Mouse (Mus musculus): ENCODE data around the gene Kcnv2.

Kcnv2 gene

GRCm38 (mm10) chr19:27364521-27364931, 42.1 kb downstream of the Kcnv2 start:
- DNase-seq (ENCODE audit: low spot score): peak; percentile 83

- no peak for DNase-seq (ENCODE audit: low spot score)
Observed at GRCm38 (mm10) chr19:27366113-27366746, 43.8 kb downstream of the Kcnv2 start.

GRCm38 (mm10) chr19:27369461-27370135, 47.2 kb downstream of the Kcnv2 start:
- DNase-seq (ENCODE audit: low spot score): no peak

GRCm38 (mm10) chr19:27370174-27370573, 47.8 kb downstream of the Kcnv2 start:
- DNase-seq (ENCODE audit: low spot score): no peak

GRCm38 (mm10) chr19:27370784-27371183, 48.4 kb downstream of the Kcnv2 start:
- DNase-seq (ENCODE audit: low spot score): peak; percentile 58

GRCm38 (mm10) chr19:27379712-27380401, 57.5 kb downstream of the Kcnv2 start:
- DNase-seq (ENCODE audit: low spot score): no peak

DNA sequence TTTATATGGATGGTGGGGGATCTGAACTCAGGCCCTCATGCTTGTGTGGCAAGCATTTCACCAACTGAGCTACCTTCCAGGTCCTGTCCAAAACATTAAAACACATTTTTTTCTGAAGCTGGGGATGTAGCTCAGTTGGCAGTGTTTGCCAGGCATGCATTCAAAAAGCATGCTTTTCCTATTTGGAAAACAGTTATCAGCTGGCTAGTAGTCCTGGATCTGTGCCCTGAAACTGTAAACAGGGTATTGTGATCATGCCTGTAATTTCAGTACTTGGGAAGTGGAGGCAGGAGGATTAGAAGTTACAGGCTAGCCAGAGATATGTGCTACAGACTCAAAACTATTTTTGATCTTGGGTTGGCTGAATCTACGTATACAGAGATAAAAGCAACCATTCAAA, 59.7 kb downstream of the Kcnv2 start:
- DNase-seq (ENCODE audit: low spot score): no peak

DNA sequence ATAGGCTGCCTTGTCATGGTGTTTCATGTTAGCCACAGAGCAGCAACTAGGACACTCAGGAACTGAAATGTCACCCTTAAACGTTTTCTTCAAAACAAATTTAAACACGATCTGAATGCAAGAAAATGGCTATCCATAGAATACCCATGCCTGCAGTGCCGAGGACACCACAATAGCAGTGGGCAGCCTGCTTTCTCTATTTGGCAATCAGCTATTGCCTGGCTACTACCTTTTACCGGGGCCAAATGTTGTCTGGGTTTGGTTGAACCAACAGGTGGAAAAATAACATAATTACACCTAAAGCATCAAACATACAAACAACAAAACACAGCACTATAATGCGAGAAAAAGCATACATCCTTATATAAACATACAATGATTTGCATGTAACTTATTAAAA, 60.9 kb downstream of the Kcnv2 start:
- no peak for DNase-seq (ENCODE audit: low spot score)

DNA sequence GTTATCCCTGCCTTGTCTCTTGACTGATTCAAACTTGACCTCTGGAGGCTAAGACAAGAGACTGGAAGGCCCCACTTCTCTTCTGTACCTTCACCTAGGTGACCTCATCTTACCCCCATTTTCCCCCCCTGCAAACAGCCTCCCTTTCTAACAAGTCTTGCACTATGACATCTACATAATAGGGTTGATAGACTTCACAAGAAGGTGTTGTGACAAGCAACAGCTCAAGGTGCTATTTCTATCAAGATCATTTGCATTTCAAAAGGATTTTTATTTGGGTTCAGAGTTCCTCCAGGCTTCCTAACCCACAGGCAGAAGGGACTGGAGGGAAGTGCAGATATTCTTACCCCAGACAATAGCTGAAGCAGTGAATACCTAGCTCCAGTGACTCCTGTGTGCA, 62.9 kb downstream of the Kcnv2 start:
- no peak for DNase-seq (ENCODE audit: low spot score)
